Mouse (Mus musculus) limb, embryonic 13.5 days (tissue): ENCODE data around the gene Hist1h3b. TPM values are rescaled to one million over a fixed set of nuclear protein-coding genes. Genes with fewer than 3 reads are reported as not detected.
"Not testable (repeated sequence)": the region's sequence is repeated elsewhere in the genome, so short reads cannot be mapped to it uniquely, and the experiment has no call there.

Experiments
- ATAC-seq: fragments of 200-750 bp; cut with Nextera tagmentation; 2 replicates; pipeline ENCODE4 v1.8.0; 2017; ENCODE audit warnings: low read depth, moderate number of reproducible peaks, moderate TSS enrichment; ENCODE audit not compliant: low FRiP score
- H3K27ac ChIP-seq: fragments of 300-500 bp; sonication (generic); 2 replicates; pipeline ENCODE4 v1.5.1; 2015; ENCODE audit warnings: inconsistent platforms, mild to moderate bottlenecking, moderate library complexity
- H3K27me3 ChIP-seq: fragments of 300-500 bp; sonication (generic); 2 replicates; pipeline ENCODE4 v1.6.1; 2015; ENCODE audit warnings: mild to moderate bottlenecking, inconsistent platforms
- H3K36me3 ChIP-seq: fragments of 300-500 bp; sonication (generic); 2 replicates; pipeline ENCODE4 v1.6.1; 2015; ENCODE audit warnings: inconsistent platforms, mild to moderate bottlenecking, moderate library complexity
- H3K4me1 ChIP-seq: fragments of 300-500 bp; sonication (generic); 2 replicates; pipeline ENCODE4 v1.6.1; 2015; ENCODE audit warnings: inconsistent platforms
- H3K4me2 ChIP-seq: fragments of 300-500 bp; sonication (generic); replicated peaks from 2 replicates; pipeline ENCODE4 v1.6.1; 2015; ENCODE audit warnings: inconsistent platforms, mild to moderate bottlenecking, moderate library complexity
- H3K4me3 ChIP-seq: fragments of 300-500 bp; sonication (generic); 2 replicates; pipeline ENCODE4 v1.5.1; 2015; ENCODE audit warnings: moderate library complexity, mild to moderate bottlenecking, inconsistent platforms
- H3K9ac ChIP-seq: fragments of 300-500 bp; sonication (generic); 2 replicates; pipeline ENCODE4 v1.6.1; 2015; ENCODE audit warnings: mild to moderate bottlenecking, inconsistent platforms
- H3K9me3 ChIP-seq: fragments of 300-500 bp; sonication (generic); 2 replicates; pipeline ENCODE4 v1.6.1; 2016; ENCODE audit warnings: inconsistent platforms
- WGBS: fragments of 180-500 bp; shearing (Covaris S2); methylation state at CpG from one replicate; pipeline ENCODE4 v1.1.7; 2015; 5-methylcytosine and 5-hydroxymethylcytosine counted together
- polyA plus RNA-seq: library from polyadenylated mRNA; unstranded; fragments of >200 nt; fragmentation: Nextera tagmentation; extraction: Ambion mirVana; gene quantifications from 2 replicates; pipeline ENCODE4 v1.2.1, GENCODE M21; 2015

The Hist1h3b gene
- polyA plus RNA-seq, 1 experiment from 2014 or later = 14.7 TPM

GRCm38 (mm10) chr13:23740256-23740840, 11.7 kb upstream of the Hist1h3b start:
- H3K9ac ChIP-seq = peak overlapping the region; percentile 89
- no peaks in the 10 kb centered on the region for H3K9me3 ChIP-seq
- WGBS = 29% methylated on average over 13 of the region's 13 CpGs
- no peaks in the 10 kb centered on the region for H3K27me3 ChIP-seq
- peaks cover 21% of the 10 kb centered on the region for H3K4me1 ChIP-seq
- no peak for ATAC-seq
- H3K27ac ChIP-seq = peak overlapping the region; percentile 98
- H3K4me2 ChIP-seq = peak overlapping the region; percentile 95
- H3K36me3 ChIP-seq = no peaks in the 10 kb centered on the region
- peak overlapping the region; percentile 64 for H3K4me3 ChIP-seq

- Histone ChIP-seq H3K36me3 (no peaks in the 10 kb centered on the region), H3K9me3 (no peaks in the 10 kb centered on the region), H3K4me2 (peak overlapping the region; percentile 95), H3K27ac (0 out of 2 replicates have a peak overlapping the region, but pooled peaks have one; percentile 58), H3K27me3 (no peaks in the 10 kb centered on the region), H3K4me3 (peak overlapping the region; percentile 64), H3K4me1 (peaks cover 21% of the 10 kb centered on the region), H3K9ac (peak overlapping the region; percentile 89; the same call in 1 of the 2 replicates)
- ATAC-seq = no peak
- WGBS = 62% methylated on average over 5 of the region's 5 CpGs
Measured at GRCm38 (mm10) chr13:23740910-23741309, 11.2 kb upstream of the Hist1h3b start.

GRCm38 (mm10) chr13:23742007-23742406, 10.1 kb upstream of the Hist1h3b start:
- Histone ChIP-seq H3K36me3 (no peaks in the 10 kb centered on the region), H3K4me3 (no peak overlapping the region), H3K4me1 (peaks cover 22% of the 10 kb centered on the region), H3K27me3 (no peaks in the 10 kb centered on the region), H3K4me2 (no peak overlapping the region), H3K9me3 (no peaks in the 10 kb centered on the region), H3K9ac (no peak overlapping the region), H3K27ac (no peak overlapping the region)
- no peak for ATAC-seq

DNA sequence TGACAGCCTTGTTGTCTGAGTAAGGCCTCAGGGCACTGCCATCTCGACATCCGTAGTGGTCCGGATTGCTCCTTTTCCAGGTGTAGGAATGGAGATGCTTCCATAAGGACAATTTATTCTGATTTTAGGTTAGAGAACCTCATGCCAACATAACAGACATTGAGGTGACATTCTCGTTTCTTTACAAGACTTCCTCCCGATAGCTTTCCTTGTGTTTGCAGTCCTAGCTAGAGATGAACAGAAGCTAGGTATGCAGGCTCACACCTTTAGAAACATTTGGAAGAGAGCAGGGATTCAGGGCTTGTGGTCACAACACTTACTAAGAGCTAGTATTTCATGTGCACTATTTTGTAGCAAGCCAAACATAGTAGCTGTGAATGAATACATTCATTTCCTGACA, 8.9 kb upstream of the Hist1h3b start:
- Histone ChIP-seq H3K4me3 (no peak overlapping the region), H3K27me3 (no peaks in the 10 kb centered on the region), H3K27ac (no peak overlapping the region), H3K4me2 (no peak overlapping the region), H3K9ac (no peak overlapping the region), H3K36me3 (no peaks in the 10 kb centered on the region), H3K4me1 (peaks cover 29% of the 10 kb centered on the region), H3K9me3 (no peaks in the 10 kb centered on the region)
- 82% methylated on average over 5 of the region's 5 CpGs for WGBS
- no peak for ATAC-seq

GRCm38 (mm10) chr13:23743963-23744362, 8.1 kb upstream of the Hist1h3b start:
- peak overlapping the region; percentile 69 for H3K9ac ChIP-seq
- peaks cover 34% of the 10 kb centered on the region for H3K4me1 ChIP-seq
- peak overlapping the region; percentile 72; the same call in 1 of the 2 replicates for H3K27ac ChIP-seq
- H3K27me3 ChIP-seq = no peaks in the 10 kb centered on the region
- no peaks in the 10 kb centered on the region for H3K9me3 ChIP-seq
- H3K36me3 ChIP-seq = no peaks in the 10 kb centered on the region
- WGBS = 40% methylated on average over 4 of the region's 4 CpGs
- peak overlapping the region; percentile 69 for H3K4me2 ChIP-seq
- H3K4me3 ChIP-seq = peak overlapping the region; percentile 49
- no peak for ATAC-seq

DNA sequence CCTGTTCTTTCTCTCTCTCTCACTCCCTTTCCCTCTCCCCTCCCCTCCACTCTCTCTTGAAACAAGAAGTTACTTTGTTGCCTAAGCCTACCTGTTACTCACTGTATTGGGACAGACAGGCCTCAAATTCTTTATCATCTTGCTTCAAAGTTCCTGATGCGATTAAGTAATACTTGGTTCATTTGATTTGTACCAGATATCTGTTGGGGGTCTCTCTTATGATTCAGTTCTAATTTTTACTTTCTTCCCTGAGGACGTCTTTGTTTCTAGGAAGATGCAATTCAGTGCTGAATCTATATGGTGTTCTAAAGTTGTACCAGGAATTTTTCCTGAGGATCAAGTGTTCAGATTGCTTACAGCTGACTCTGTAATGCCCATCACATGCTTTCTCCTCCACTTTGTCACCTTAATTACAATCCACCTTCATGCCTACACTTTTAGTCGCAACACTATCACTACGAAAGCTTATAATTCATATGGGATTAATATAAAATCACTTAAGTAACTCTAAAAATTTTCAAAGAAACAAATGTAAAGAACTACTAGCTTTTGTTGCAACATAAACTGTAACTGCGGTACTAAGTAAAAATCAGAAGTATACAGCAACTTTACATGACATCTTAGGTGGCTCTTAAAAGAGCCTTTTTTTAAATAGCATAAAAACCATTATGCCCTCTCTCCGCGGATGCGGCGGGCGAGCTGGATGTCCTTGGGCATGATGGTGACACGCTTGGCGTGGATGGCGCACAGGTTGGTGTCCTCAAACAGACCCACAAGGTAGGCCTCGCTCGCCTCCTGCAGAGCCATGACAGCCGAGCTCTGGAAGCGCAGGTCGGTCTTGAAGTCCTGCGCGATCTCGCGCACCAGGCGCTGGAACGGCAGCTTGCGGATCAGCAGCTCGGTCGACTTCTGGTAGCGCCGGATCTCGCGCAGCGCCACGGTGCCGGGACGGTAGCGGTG, 7.4 kb upstream of the Hist1h3b start:
- H3K36me3 ChIP-seq = no peaks in the 10 kb centered on the region
- H3K9me3 ChIP-seq = no peaks in the 10 kb centered on the region
- peak overlapping the region; percentile 72 for H3K27ac ChIP-seq
- H3K9ac ChIP-seq = peak overlapping the region; percentile 69
- H3K4me2 ChIP-seq = peak overlapping the region; percentile 69
- WGBS = under 1% methylated on average over 22 of the region's 36 CpGs
- H3K27me3 ChIP-seq = no peaks in the 10 kb centered on the region
- ATAC-seq = no peak
- peaks cover 34% of the 10 kb centered on the region for H3K4me1 ChIP-seq
- H3K4me3 ChIP-seq = peak overlapping the region; percentile 49

DNA sequence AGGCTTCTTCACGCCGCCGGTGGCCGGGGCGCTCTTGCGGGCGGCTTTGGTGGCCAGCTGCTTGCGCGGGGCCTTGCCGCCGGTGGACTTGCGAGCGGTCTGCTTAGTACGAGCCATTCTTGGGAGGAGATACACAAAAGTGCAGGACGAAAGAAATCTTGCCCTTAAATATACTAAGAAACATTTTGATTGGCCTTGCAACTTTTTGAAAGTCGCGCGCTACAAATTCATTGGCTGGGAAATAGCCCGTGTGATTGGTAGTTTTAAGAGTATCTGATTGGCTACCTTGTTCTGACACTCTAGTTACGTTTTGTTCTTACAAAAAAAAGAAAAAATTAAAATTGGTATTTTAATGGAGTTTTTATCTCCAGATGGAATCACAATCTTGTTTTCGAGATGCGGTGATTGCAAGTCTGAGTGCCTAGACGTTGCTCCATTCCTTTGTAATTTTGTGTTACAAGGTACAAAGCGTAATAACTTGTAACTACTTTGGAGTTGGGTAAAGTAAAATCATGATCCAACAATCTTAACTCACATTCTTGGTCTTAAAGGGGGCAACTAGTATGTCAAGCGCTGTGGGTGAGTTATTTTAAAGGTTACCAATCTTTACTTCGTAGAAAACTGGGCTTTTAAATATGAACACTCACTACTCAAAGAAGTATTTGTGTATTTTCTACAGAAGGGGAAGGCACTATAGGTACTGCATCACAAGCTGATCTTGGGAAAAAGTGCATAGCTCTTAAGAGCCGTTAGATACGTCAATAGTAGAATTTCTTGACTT, 6.5 kb upstream of the Hist1h3b start, which contains the start of gene Hist1h3c:
Gene Hist1h3c, minus strand, starts transcription at position 222 of the 781 bp plus-strand sequence.
- Histone ChIP-seq H3K4me1 (peaks cover 30% of the 10 kb centered on the region), H3K4me3 (peak within 1 kb of the TSS; percentile 49), H3K36me3 (no peaks in the 10 kb centered on the region), H3K27me3 (no peaks in the 10 kb centered on the region), H3K9ac (peak within 1 kb of the TSS; percentile 73), H3K4me2 (peak within 1 kb of the TSS; percentile 69), H3K27ac (peak within 1 kb of the TSS; percentile 99), H3K9me3 (no peaks in the 10 kb centered on the region)
- ATAC-seq = peak; percentile 74
- under 1% methylated on average over 28 of the region's 28 CpGs for WGBS

- Histone ChIP-seq H3K4me1 (peaks cover 25% of the 10 kb centered on the region), H3K9ac (peak within 1 kb of the TSS; percentile 73), H3K4me3 (peak within 1 kb of the TSS; percentile 49), H3K4me2 (peak within 1 kb of the TSS; percentile 69), H3K27ac (peak within 1 kb of the TSS; percentile 99)
- not testable (repeated sequence) for H3K9me3 ChIP-seq, H3K36me3 ChIP-seq, H3K27me3 ChIP-seq
- WGBS = under 1% methylated on average over 44 of the region's 58 CpGs
- peak; percentile 93 for ATAC-seq
Measured at GRCm38 (mm10) chr13:23746201-23747080, 5.6 kb upstream of the Hist1h3b start, which contains the start of gene Hist1h2bb. Gene Hist1h2bb, plus strand, starts transcription at chr13:23746734.

- Histone ChIP-seq H3K9ac (peak overlapping the region; percentile 68), H3K27ac (peak overlapping the region; percentile 99), H3K36me3 (no peaks in the 10 kb centered on the region), H3K9me3 (no peaks in the 10 kb centered on the region), H3K27me3 (no peaks in the 10 kb centered on the region), H3K4me3 (peak overlapping the region; percentile 49), H3K4me2 (peak overlapping the region; percentile 69), H3K4me1 (peaks cover 25% of the 10 kb centered on the region)
- 3% methylated on average over 13 of the region's 13 CpGs for WGBS
- ATAC-seq = no peak
Measured at GRCm38 (mm10) chr13:23747081-23747891, 4.8 kb upstream of the Hist1h3b start.

DNA sequence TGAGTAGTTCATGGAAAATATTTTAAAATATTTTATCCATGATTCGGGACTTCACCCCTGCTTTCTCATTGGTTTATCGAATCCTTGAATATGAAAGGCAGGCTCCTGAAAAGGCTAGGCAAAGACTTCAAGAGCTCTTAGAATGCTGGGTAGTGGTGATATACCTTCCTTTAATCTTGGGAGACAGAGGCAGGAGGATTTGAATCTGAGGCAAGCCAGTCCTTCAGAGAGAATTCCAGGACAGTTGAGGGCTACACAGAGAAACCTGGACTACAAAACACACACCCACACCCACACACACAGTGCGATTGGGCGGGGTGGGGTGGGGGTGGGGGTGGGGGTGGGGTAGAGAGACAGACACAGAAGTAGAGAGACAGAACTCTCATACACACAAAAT, 4.2 kb upstream of the Hist1h3b start:
- 9% methylated on average over 4 of the region's 4 CpGs for WGBS
- Histone ChIP-seq H3K4me2 (peak overlapping the region; percentile 69), H3K27ac (peak overlapping the region; percentile 99), H3K4me1 (peaks cover 29% of the 10 kb centered on the region), H3K27me3 (no peaks in the 10 kb centered on the region), H3K9ac (peak overlapping the region; percentile 68), H3K4me3 (peak overlapping the region; percentile 49; the same call in 1 of the 2 replicates), H3K9me3 (no peaks in the 10 kb centered on the region), H3K36me3 (no peaks in the 10 kb centered on the region)
- no peak for ATAC-seq
